Mouse (Mus musculus): ENCODE measurements around the gene Nucb1. TPM values are rescaled to one million over a fixed set of nuclear protein-coding genes. Genes with fewer than 3 reads are reported as not detected.
"Not testable (repeated sequence)": the region's sequence is repeated elsewhere in the genome, so short reads cannot be mapped to it uniquely, and the experiment has no call there.

The Nucb1 gene
- total and polyA plus RNA-seq, 2 experiments = 68.1 to 307 TPM

DNA sequence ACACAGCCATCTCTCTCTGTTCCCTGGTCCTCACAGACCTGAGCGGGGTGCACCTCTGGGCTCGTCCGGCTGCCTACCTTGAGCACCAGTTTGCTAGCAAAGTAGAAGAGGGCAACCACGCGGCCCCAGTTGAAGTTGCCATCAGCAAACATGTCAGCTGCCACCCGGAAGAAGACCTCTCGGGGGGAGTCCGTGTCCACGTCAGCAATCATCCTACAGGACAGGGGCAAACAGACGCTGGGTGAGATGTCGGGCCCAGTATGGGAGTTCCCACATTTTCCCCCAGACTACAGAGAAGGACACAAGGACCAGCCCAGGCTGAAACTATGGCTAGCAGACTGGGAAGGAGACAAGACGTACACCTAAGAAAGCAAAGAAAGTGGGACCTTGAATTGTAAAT lies 45.1 kb downstream of the Nucb1 start:
- TF ChIP-seq CTCF (IDR thresholded peaks at IDR 0.05; ENCODE audit: low read depth, low read length) (no peak), POLR2A (IDR thresholded peaks at IDR 0.05; ENCODE audit: extremely low read depth, insufficient read depth, low read length) (no peak)
- Histone ChIP-seq H3K4me3 (ENCODE audit: insufficient read depth, low read depth, low read length) (no peak overlapping the region), H3K27ac (replicated peaks; ENCODE audit: insufficient read depth, low read depth, low read length) (no peak overlapping the region)

DNA sequence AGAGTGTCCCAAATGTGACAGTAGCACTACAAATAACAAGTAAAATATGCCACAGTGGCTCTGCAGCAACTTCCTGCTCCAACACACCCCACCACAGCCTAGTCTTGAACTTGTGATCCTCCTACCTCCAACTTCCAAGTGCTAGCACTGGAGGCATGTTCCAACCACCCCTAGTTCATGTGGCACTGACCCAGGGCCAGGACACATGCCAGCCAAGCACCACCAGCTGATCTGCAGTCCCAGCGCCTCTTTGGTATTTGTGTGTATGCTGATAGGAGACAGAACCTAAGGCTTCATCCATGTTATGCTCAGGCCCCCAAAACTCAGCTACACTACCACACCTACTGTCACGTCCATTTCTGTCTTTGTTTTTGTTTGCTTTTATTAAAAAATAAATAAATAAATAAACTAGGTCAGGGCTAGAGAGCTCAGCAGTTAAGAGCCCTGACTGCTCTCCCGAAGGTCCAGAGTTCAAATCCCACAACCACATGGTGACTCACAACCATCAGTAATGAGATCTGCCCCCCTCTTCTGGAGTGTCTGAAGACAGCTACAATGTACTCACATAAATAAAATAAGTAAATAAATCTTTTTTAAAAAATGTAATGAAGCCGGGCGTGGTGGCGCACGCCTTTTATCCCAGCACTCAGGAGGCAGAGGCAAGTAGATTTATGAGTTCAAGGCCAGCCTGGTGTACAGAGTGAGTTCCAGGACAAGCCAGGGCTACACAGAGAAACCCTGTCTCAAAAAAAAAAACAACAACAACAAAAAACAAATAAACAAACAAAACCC lies 46.0 kb downstream of the Nucb1 start:
- Histone ChIP-seq H3K79me2 (ENCODE audit: control insufficient read depth, insufficient read depth, low read length) (peaks cover 17% of the 10 kb centered on the region), H3K36me3 (ENCODE audit: control insufficient read depth, insufficient read depth, low read length) (peaks cover 4% of the 10 kb centered on the region), H3K4me3 (ENCODE audit: insufficient read depth, low read depth, low read length) (no peak overlapping the region), H3K4me1 (ENCODE audit: control insufficient read depth, insufficient read depth, low read length) (peaks cover 21% of the 10 kb centered on the region), H3K27me3 (ENCODE audit: control insufficient read depth, insufficient read depth, low read length) (no peaks in the 10 kb centered on the region), H3K27ac (replicated peaks; ENCODE audit: insufficient read depth, low read depth, low read length) (no peak overlapping the region), H3K9ac (ENCODE audit: low read depth, low read length) (no peak overlapping the region)
- 72% methylated on average over 7 of the region's 7 CpGs for WGBS
- peak; percentile 51 for DNase-seq (ENCODE audit: extremely low read depth, low read depth, low spot score)
- no peak for TF ChIP-seq CTCF (IDR thresholded peaks at IDR 0.05; ENCODE audit: low read depth, low read length)
- no peak for TF ChIP-seq POLR2A (IDR thresholded peaks at IDR 0.05; ENCODE audit: extremely low read depth, insufficient read depth, low read length)

More for the DNA sequence above, 45.1 kb downstream of the Nucb1 start:
- Histone ChIP-seq H3K9ac (ENCODE audit: low read depth, low read length) (no peak overlapping the region), H3K79me2 (ENCODE audit: control insufficient read depth, insufficient read depth, low read length) (peaks cover 16% of the 10 kb centered on the region; the same call in 1 of the 2 replicates), H3K4me1 (ENCODE audit: control insufficient read depth, insufficient read depth, low read length) (peaks cover 21% of the 10 kb centered on the region), H3K36me3 (ENCODE audit: control insufficient read depth, insufficient read depth, low read length) (peaks cover 4% of the 10 kb centered on the region), H3K27me3 (ENCODE audit: control insufficient read depth, insufficient read depth, low read length) (no peaks in the 10 kb centered on the region)
- 92% methylated on average over 12 of the region's 12 CpGs for WGBS
- DNase-seq (ENCODE audit: extremely low read depth, low read depth, low spot score) = no peak

DNA sequence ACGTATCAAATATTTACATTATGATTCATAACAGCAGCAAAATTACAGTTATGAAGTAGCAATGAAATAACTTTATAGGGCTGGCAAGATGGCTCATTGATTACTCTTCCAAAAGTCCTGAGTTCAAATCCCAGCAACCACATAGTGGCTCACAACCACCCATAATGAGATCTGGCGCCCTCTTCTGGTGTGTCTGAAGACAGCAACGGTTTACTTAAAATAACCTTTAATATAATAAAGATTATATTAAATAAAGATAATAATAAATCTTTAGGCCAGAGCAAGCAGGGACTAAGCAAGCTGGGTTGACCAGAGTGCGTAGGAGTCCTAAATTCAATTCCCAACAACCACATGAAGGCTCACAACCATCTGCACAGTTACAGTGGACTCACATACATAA lies 47.3 kb downstream of the Nucb1 start:
- Histone ChIP-seq H3K4me1 (ENCODE audit: control insufficient read depth, insufficient read depth, low read length) (peaks cover 21% of the 10 kb centered on the region), H3K79me2 (ENCODE audit: control insufficient read depth, insufficient read depth, low read length) (peaks cover 23% of the 10 kb centered on the region), H3K36me3 (ENCODE audit: control insufficient read depth, insufficient read depth, low read length) (peaks cover 14% of the 10 kb centered on the region)
- not testable (repeated sequence) for H3K27ac ChIP-seq (replicated peaks; ENCODE audit: insufficient read depth, low read depth, low read length); H3K9ac ChIP-seq (ENCODE audit: low read depth, low read length); H3K27me3 ChIP-seq (ENCODE audit: control insufficient read depth, insufficient read depth, low read length); DNase-seq (ENCODE audit: extremely low read depth, low read depth, low spot score); H3K4me3 ChIP-seq (ENCODE audit: insufficient read depth, low read depth, low read length)
- 79% methylated on average over 4 of the region's 4 CpGs for WGBS

DNA sequence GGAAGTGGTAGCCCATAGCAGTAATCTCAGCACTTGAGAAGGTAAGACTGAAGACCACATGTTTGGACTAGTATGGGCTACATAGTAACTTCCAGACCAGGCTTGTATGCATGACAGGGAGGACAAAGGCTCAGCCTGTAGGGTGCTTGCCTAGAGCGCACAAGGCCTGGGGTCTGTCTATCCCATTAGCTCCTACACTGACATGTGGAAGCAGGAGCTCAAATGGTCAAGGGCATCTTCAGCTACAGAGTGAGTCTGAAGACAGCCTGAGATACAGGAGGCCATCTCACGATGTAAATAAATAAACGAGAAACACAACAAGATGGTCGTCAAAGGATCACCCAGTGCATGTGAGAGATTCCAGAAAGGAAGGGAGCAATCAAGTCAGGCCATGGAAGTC lies 47.9 kb downstream of the Nucb1 start:
- H3K4me1 ChIP-seq (ENCODE audit: control insufficient read depth, insufficient read depth, low read length) = peaks cover 23% of the 10 kb centered on the region
- TF ChIP-seq CTCF (IDR thresholded peaks at IDR 0.05; ENCODE audit: low read depth, low read length) (no peak), POLR2A (IDR thresholded peaks at IDR 0.05; ENCODE audit: extremely low read depth, insufficient read depth, low read length) (no peak)
- 82% methylated on average over 4 of the region's 4 CpGs for WGBS
- no peaks in the 10 kb centered on the region for H3K27me3 ChIP-seq (ENCODE audit: control insufficient read depth, insufficient read depth, low read length)
- no peak overlapping the region for H3K9ac ChIP-seq (ENCODE audit: low read depth, low read length)
- no peak overlapping the region for H3K4me3 ChIP-seq (ENCODE audit: insufficient read depth, low read depth, low read length)
- peaks cover 18% of the 10 kb centered on the region for H3K36me3 ChIP-seq (ENCODE audit: control insufficient read depth, insufficient read depth, low read length)
- DNase-seq (ENCODE audit: extremely low read depth, low read depth, low spot score) = no peak
- no peak overlapping the region for H3K27ac ChIP-seq (replicated peaks; ENCODE audit: insufficient read depth, low read depth, low read length)
- H3K79me2 ChIP-seq (ENCODE audit: control insufficient read depth, insufficient read depth, low read length) = peaks cover 23% of the 10 kb centered on the region

DNA sequence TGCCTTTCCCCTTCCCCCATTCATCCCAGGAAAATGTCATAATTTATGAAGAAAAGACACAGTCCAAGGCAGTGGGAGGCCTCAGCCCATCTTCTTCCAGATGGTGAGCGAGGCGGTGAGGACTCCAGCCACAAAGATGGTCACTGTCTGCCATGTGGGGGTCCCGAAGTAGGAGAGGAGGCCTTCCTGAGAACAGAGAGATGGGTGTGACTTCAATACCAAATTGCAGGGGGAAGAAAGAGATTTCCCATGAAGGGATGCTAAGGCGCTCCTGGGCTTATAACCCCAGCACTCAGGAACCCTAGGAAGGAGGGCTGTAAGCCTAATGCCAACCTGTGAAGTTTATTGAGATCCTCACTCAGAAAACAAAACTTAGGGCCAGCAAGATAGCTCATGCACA lies 48.4 kb downstream of the Nucb1 start:
- no peaks in the 10 kb centered on the region for H3K27me3 ChIP-seq (ENCODE audit: control insufficient read depth, insufficient read depth, low read length)
- H3K9ac ChIP-seq (ENCODE audit: low read depth, low read length) = no peak overlapping the region
- peak overlapping the region; percentile 74 for H3K27ac ChIP-seq (replicated peaks; ENCODE audit: insufficient read depth, low read depth, low read length)
- peaks cover 23% of the 10 kb centered on the region for H3K4me1 ChIP-seq (ENCODE audit: control insufficient read depth, insufficient read depth, low read length)
- H3K4me3 ChIP-seq (ENCODE audit: insufficient read depth, low read depth, low read length) = no peak overlapping the region
- H3K36me3 ChIP-seq (ENCODE audit: control insufficient read depth, insufficient read depth, low read length) = peaks cover 18% of the 10 kb centered on the region
- DNase-seq (ENCODE audit: extremely low read depth, low read depth, low spot score) = no peak
- H3K79me2 ChIP-seq (ENCODE audit: control insufficient read depth, insufficient read depth, low read length) = peaks cover 23% of the 10 kb centered on the region
- 84% methylated on average over 4 of the region's 4 CpGs for WGBS
- TF ChIP-seq CTCF (IDR thresholded peaks at IDR 0.05; ENCODE audit: low read depth, low read length) (no peak), POLR2A (IDR thresholded peaks at IDR 0.05; ENCODE audit: extremely low read depth, insufficient read depth, low read length) (no peak)

DNA sequence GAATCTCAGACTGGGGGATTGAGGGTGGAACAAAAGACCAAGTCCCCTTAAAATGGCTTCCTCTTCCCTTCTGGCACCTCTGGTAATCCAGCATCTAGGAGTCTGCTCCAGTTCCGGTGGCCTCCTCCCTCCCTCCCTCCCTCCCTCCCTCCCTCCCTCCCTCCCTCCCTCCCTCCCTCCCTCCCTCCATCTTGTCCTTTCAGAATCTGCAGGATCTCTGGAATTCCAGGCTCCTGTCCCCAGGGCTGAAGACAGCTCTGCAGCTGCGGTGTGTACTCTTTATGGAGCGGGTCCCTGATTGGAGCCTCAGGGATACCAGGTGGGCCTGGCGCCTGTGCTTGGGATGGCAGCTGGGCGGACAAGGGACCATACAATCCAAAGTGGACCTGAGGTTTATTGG lies 48.9 kb downstream of the Nucb1 start:
- H3K4me1 ChIP-seq (ENCODE audit: control insufficient read depth, insufficient read depth, low read length) = peaks cover 23% of the 10 kb centered on the region
- peaks cover 18% of the 10 kb centered on the region for H3K36me3 ChIP-seq (ENCODE audit: control insufficient read depth, insufficient read depth, low read length)
- H3K4me3 ChIP-seq (ENCODE audit: insufficient read depth, low read depth, low read length) = peak overlapping the region; percentile 32; the same call in 1 of the 2 replicates
- WGBS = 58% methylated on average over 4 of the region's 5 CpGs
- no peak for DNase-seq (ENCODE audit: extremely low read depth, low read depth, low spot score)
- TF ChIP-seq POLR2A (IDR thresholded peaks at IDR 0.05; ENCODE audit: extremely low read depth, insufficient read depth, low read length) (no peak), CTCF (IDR thresholded peaks at IDR 0.05; ENCODE audit: low read depth, low read length) (no peak)
- H3K27me3 ChIP-seq (ENCODE audit: control insufficient read depth, insufficient read depth, low read length) = no peaks in the 10 kb centered on the region
- H3K9ac ChIP-seq (ENCODE audit: low read depth, low read length) = peak overlapping the region; percentile 76
- H3K79me2 ChIP-seq (ENCODE audit: control insufficient read depth, insufficient read depth, low read length) = peaks cover 20% of the 10 kb centered on the region
- peak overlapping the region; percentile 99 for H3K27ac ChIP-seq (replicated peaks; ENCODE audit: insufficient read depth, low read depth, low read length)

Measured in liver, adult 2 months (tissue).